ENCODE assay signal across 9 mouse cellular contexts in the genomic region with DNA sequence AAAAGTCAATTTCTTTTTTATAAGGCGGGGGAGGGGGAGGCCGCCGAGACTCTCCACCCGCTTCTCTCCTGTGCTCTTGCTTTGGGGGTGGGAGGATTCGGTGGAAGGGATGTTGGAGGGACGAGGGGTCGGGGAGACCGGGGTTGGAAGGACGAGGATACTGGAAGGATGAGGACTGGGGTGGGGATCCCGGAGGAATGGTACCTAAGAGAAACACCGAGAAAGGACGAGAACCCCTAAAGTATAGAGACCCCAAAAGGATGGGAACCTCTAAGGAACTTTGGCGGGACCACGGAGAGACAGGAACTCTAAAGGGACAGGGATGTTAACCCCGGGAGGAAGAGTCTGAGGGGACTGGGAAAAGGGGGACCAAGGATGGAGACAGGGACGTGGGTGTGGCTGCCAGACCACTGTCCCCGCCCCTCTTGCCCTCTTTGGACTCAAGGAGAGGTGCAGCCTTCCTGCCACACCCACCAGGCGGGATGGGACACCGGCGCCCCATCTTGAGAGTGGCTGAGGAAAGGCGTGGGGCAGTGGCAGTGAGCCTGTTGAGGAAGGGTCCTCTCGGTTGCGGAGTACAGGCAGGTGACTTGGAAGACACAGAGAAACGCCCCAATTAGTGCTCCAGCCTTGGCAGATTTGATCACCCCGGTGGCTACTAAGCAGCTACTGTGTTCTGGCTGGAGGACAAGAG. TPM values are rescaled to one million over a fixed set of nuclear protein-coding genes. Genes with fewer than 3 reads are reported as not detected.
DNase-seq lines count a peak whose midpoint lies in the region; ATAC-seq and TF ChIP-seq lines count a peak whose summit lies in the region.
"Had no signal": no experiment of that assay in that cellular context is flagged by ENCODE, and none has a peak within 500 bp of the region (broad histone marks: within the 10 kb centered on the region; RNA-seq: fewer than 3 reads in every experiment).

No protein-coding gene starts in this region.

- H3K9me3 ChIP-seq in CH12.LX (replicated peaks; ENCODE audit: low read length): no peaks in the 10 kb centered on the region
- H3K9me3 ChIP-seq in ES-E14 (ENCODE audit: control insufficient read depth, insufficient read depth, low read depth, low read length): no peaks in the 10 kb centered on the region
- H3K9me3 ChIP-seq in hindbrain, embryonic 10.5 days: no peaks in the 10 kb centered on the region
- no peaks in the 10 kb centered on the region for H3K9me3 ChIP-seq in midbrain, embryonic 10.5 days (replicated peaks)

- in situ Hi-C loops in CH12.LX (cut with MboI; ENCODE audit: low pct_ligation_motif_present, low pct_unique_long_range_greater_than_20kb, low sequenced_read_pairs) (no loop called here), ES-E14 (cut with MboI; ENCODE audit: low sequenced_read_pairs in 2 of 2, unreplicated experiment in 2 of 2) (no loop called here)

- H3K27me3 ChIP-seq in CH12.LX (replicated peaks): peaks cover 37% of the 10 kb centered on the region
- H3K27me3 ChIP-seq in hindbrain, embryonic 10.5 days (ENCODE audit: insufficient read depth, poor library complexity, severe bottlenecking): peaks cover 100% of the 10 kb centered on the region
- peaks cover 100% of the 10 kb centered on the region for H3K27me3 ChIP-seq in midbrain, embryonic 10.5 days (ENCODE audit: low read depth, poor library complexity, severe bottlenecking)

- TF ChIP-seq POLR2A in CH12.LX (IDR thresholded peaks at IDR 0.05; ENCODE audit: low read depth, low read length): no peak

- peak overlapping the region; percentile 13 to 54 (median 42) for H3K4me3 ChIP-seq in CH12.LX (replicated peaks in 1 of 3; ENCODE audit: low read depth in 2 of 3, low read length in 2 of 3, poor library complexity in 1 of 3)
- H3K4me3 ChIP-seq in ES-E14 (ENCODE audit: insufficient read depth in 1 of 2, low read depth in 1 of 2, low read length in 2 of 2, poor library complexity in 1 of 2, severe bottlenecking in 1 of 2): peak overlapping the region; percentile 7 to 31; a peak in 2 of 4 replicates
- H3K4me3 ChIP-seq in hindbrain, embryonic 10.5 days: peak overlapping the region; percentile 45
- peak overlapping the region; percentile 52 for H3K4me3 ChIP-seq in midbrain, embryonic 10.5 days

- TF ChIP-seq CTCF in CH12.LX (conservative IDR thresholded peaks at IDR 0.05 in 1 of 2, IDR thresholded peaks at IDR 0.05 in 1 of 2; ENCODE audit: low read depth in 2 of 2, low read length in 2 of 2): no peak

- DNase-seq in CH12.LX (ENCODE audit: extremely low read depth): no peak
- no peak for DNase-seq in ES-E14 (ENCODE audit: low read depth, low spot score)
- DNase-seq in hindbrain, embryonic 10.5 days (ENCODE audit: low spot score): no peak
- peak; percentile 62 for DNase-seq in midbrain, embryonic 10.5 days (ENCODE audit: low spot score)
- no peak for DNase-seq in cerebellum, adult 8-10 months
- DNase-seq in adrenal gland, adult 18-20 months (ENCODE audit: low spot score in 2 of 2): no peak
- DNase-seq: heart, postnatal 10 days had no signal

- dilution Hi-C loops in CH12.LX (cut with MboI; ENCODE audit: extremely low pct_ligation_motif_present, extremely low pct_unique_long_range_greater_than_20kb, low sequenced_read_pairs): no loop called here

- no peak for ATAC-seq in activated CD4-positive, CD25-positive, alpha-beta regulatory T cell, adult 4 months

- H3K79me2 ChIP-seq in CH12.LX (replicated peaks; ENCODE audit: control insufficient read depth, extremely low read depth, insufficient read depth, poor library complexity, severe bottlenecking): no peaks in the 10 kb centered on the region

- TF ChIP-seq EP300 in CH12.LX (IDR thresholded peaks at IDR 0.05; ENCODE audit: low read length): no peak

- no peaks in the 10 kb centered on the region for H3K36me3 ChIP-seq in CH12.LX (replicated peaks in 1 of 2; ENCODE audit: control insufficient read depth in 1 of 2, insufficient read depth in 1 of 2, low read length in 1 of 2)
- no peaks in the 10 kb centered on the region for H3K36me3 ChIP-seq in ES-E14 (ENCODE audit: control insufficient read depth, insufficient read depth, low read length, poor library complexity, severe bottlenecking)
- H3K36me3 ChIP-seq in hindbrain, embryonic 10.5 days: no peaks in the 10 kb centered on the region
- no peaks in the 10 kb centered on the region for H3K36me3 ChIP-seq in midbrain, embryonic 10.5 days

- under 1% methylated on average over 25 of the region's 25 CpGs for WGBS in hindbrain, embryonic 10.5 days
- under 1% methylated on average over 25 of the region's 25 CpGs for WGBS in midbrain, embryonic 10.5 days

- H3K9ac ChIP-seq in CH12.LX (ENCODE audit: insufficient read depth, low read depth): peak overlapping the region; percentile 32; the same call in 1 of the 2 replicates
- H3K9ac ChIP-seq in ES-E14 (ENCODE audit: insufficient read depth, low read depth, low read length, poor library complexity, severe bottlenecking): no peak overlapping the region

- H3K4me1 ChIP-seq in CH12.LX (ENCODE audit: control insufficient read depth in 1 of 2, insufficient read depth in 2 of 2) (peaks cover 6 to 12% of the 10 kb centered on the region in 2 experiments), ES-E14 (ENCODE audit: control insufficient read depth in 2 of 2, insufficient read depth in 2 of 2, low read length in 2 of 2, poor library complexity in 1 of 2) (0 out of 4 replicates have a peak, but pooled peaks cover 0 to 1% of the 10 kb centered on the region in 2 experiments)
- H3K4me1 ChIP-seq in hindbrain, embryonic 10.5 days (replicated peaks): peaks cover 29% of the 10 kb centered on the region
- peaks cover 73% of the 10 kb centered on the region for H3K4me1 ChIP-seq in midbrain, embryonic 10.5 days

- no peak for TF ChIP-seq RAD21 in CH12.LX (IDR thresholded peaks at IDR 0.05; ENCODE audit: low read depth, low read length)

- H3K27ac ChIP-seq in CH12.LX (ENCODE audit: insufficient read depth, low read depth) (no peak overlapping the region), ES-E14 (ENCODE audit: insufficient read depth, low read depth, low read length, poor library complexity, severe bottlenecking) (no peak overlapping the region)
- peak overlapping the region; percentile 67 for H3K27ac ChIP-seq in hindbrain, embryonic 10.5 days
- H3K27ac ChIP-seq in midbrain, embryonic 10.5 days (replicated peaks): peak overlapping the region; percentile 83

- peak overlapping the region; percentile 70 for H3K4me2 ChIP-seq in CH12.LX (ENCODE audit: insufficient read depth, low read depth, poor library complexity, severe bottlenecking)

TF ChIP-seq in CH12.LX, 34 proteins besides CTCF, POLR2A, EP300 and RAD21:
- TF ChIP-seq ELF1 (IDR thresholded peaks at IDR 0.05; ENCODE audit: low read depth, low read length) (no peak), NELFE (IDR thresholded peaks at IDR 0.05; ENCODE audit: low read depth, low read length) (no peak), USF2 (conservative IDR thresholded peaks at IDR 0.05; ENCODE audit: low read depth, low read length) (no peak), USF1 (IDR thresholded peaks at IDR 0.05; ENCODE audit: low read depth, low read length) (no peak), CHD2 (IDR thresholded peaks at IDR 0.05; ENCODE audit: low read length) (no peak), ZC3H11A (IDR thresholded peaks at IDR 0.05; ENCODE audit: low read depth, low read length) (no peak), JUND (conservative IDR thresholded peaks at IDR 0.05; ENCODE audit: low read depth, low read length) (no peak), SMC3 (IDR thresholded peaks at IDR 0.05; ENCODE audit: low read depth, low read length) (no peak), MAZ (IDR thresholded peaks at IDR 0.05; ENCODE audit: low read depth, low read length) (no peak)

TF ChIP-seq in ES-E14, 5 proteins besides CTCF, POLR2A, EP300 and RAD21:
- TF ChIP-seq ZNF384 (IDR thresholded peaks at IDR 0.05; ENCODE audit: low read depth, low read length) (no peak), CHD2 (IDR thresholded peaks at IDR 0.05; ENCODE audit: low read depth, low read length) (no peak), MAFK (IDR thresholded peaks at IDR 0.05; ENCODE audit: insufficient read depth, low read depth, low read length) (no peak), HCFC1 (IDR thresholded peaks at IDR 0.05; ENCODE audit: borderline replicate concordance, insufficient read depth, low read length) (no peak), ZC3H11A (IDR thresholded peaks at IDR 0.05; ENCODE audit: borderline replicate concordance, low read depth, low read length) (no peak)

RNA-seq across cellular contexts. Expression of a gene that starts 8.5 kb away (rescaled TPM):
- 19.4 TPM in 2 replicates for total RNA-seq in CH12.LX (2012; rRNA removed)
- 30.2 and 31.8 TPM in 2 replicates for total RNA-seq in CH12.LX (2014; rRNA removed)
- polyA plus RNA-seq in CH12.LX (2012; ENCODE audit: insufficient read length, low read depth): 17.3 and 19.4 TPM in 2 replicates
- 19.7 and 23.7 TPM in 2 replicates for total RNA-seq in ES-E14 (2012; rRNA removed)
- polyA plus RNA-seq in hindbrain, embryonic 10.5 days (2016; fragmentation: Nextera tagmentation; extraction: Ambion mirVana): 15.3 and 16.1 TPM in 2 replicates
- 22.8 and 26.7 TPM in 2 replicates for polyA plus RNA-seq in midbrain, embryonic 10.5 days (2016; fragmentation: Nextera tagmentation; extraction: Ambion mirVana)
- polyA plus RNA-seq in activated CD4-positive, CD25-positive, alpha-beta regulatory T cell, adult 4 months (2017; shearing (Covaris generic)): 10 to 100 TPM; 35.5 to 46.7 TPM
- total RNA-seq in adrenal gland, adult 18-20 months (2021): 10 to 100 TPM; 23.4 to 25.8 TPM

RNA-seq across cellular contexts. Expression of a gene that starts 8.7 kb away (rescaled TPM):
- not detected in 2 replicates for total RNA-seq in CH12.LX (2012; rRNA removed)
- not detected in 2 replicates for total RNA-seq in CH12.LX (2014; rRNA removed)
- not detected in 2 replicates for polyA plus RNA-seq in CH12.LX (2012; ENCODE audit: insufficient read length, low read depth)
- not detected in 2 replicates for total RNA-seq in ES-E14 (2012; rRNA removed)
- polyA plus RNA-seq in hindbrain, embryonic 10.5 days (2016; fragmentation: Nextera tagmentation; extraction: Ambion mirVana): 1.2 and 3.0 TPM in 2 replicates
- 25.3 and 26.3 TPM in 2 replicates for polyA plus RNA-seq in midbrain, embryonic 10.5 days (2016; fragmentation: Nextera tagmentation; extraction: Ambion mirVana)
- polyA plus RNA-seq in activated CD4-positive, CD25-positive, alpha-beta regulatory T cell, adult 4 months (2017; shearing (Covaris generic)): not detected
- total RNA-seq in adrenal gland, adult 18-20 months (2021): not detected
- total RNA-seq: heart, postnatal 10 days; neutrophil, adult 5-6 weeks had no signal

Comparison
In these comparisons a context has a peak if more than half of its experiments do, and no peak if none do; other contexts are left out.
1. H3K27ac ChIP-seq: peak in hindbrain, embryonic 10.5 days (single experiment) and midbrain, embryonic 10.5 days (single experiment); none in CH12.LX (single experiment) and ES-E14 (single experiment).
2. Peak in every context shown above with its lines, with median percentiles within 50 percentile points of each other: H3K4me3 ChIP-seq.